Mouse (Mus musculus): ENCODE measurements around the gene Ccdc47. TPM values are rescaled to one million over a fixed set of nuclear protein-coding genes. Genes with fewer than 3 reads are reported as not detected.

The Ccdc47 gene
- polyA plus RNA-seq, 1 experiment from 2014 or later: 110 TPM

GRCm38 (mm10) chr11:106159216-106159920, 56.8 kb downstream of the Ccdc47 start:
- no peaks in the 10 kb centered on the region for H3K9me3 ChIP-seq (ENCODE audit: control insufficient read depth, low read length)
- WGBS: 1% methylated on average over 25 of the region's 25 CpGs
- ATAC-seq: peak; percentile 35
- H3K4me3 ChIP-seq (replicated peaks; ENCODE audit: low read length): peak overlapping the region; percentile 79
- H3K36me3 ChIP-seq (ENCODE audit: control insufficient read depth, insufficient read depth): peaks cover 25% of the 10 kb centered on the region
- H3K4me1 ChIP-seq (replicated peaks; ENCODE audit: control insufficient read depth, insufficient read depth, low read length): peaks cover 29% of the 10 kb centered on the region
- H3K27ac ChIP-seq (ENCODE audit: low read length): peak overlapping the region; percentile 95
- peak overlapping the region; percentile 83 for H3K4me2 ChIP-seq (ENCODE audit: low read length)
- no peaks in the 10 kb centered on the region for H3K27me3 ChIP-seq (replicated peaks; ENCODE audit: control insufficient read depth, insufficient read depth, low read length)
- peak overlapping the region; percentile 97 for H3K9ac ChIP-seq (replicated peaks; ENCODE audit: low read depth, low read length)

GRCm38 (mm10) chr11:106158930-106159215, 57.3 kb downstream of the Ccdc47 start:
- H3K4me2 ChIP-seq (ENCODE audit: low read length): peak overlapping the region; percentile 83
- peaks cover 29% of the 10 kb centered on the region for H3K36me3 ChIP-seq (ENCODE audit: control insufficient read depth, insufficient read depth)
- 40% methylated on average over 9 of the region's 9 CpGs for WGBS
- H3K9ac ChIP-seq (replicated peaks; ENCODE audit: low read depth, low read length): peak overlapping the region; percentile 97
- peak overlapping the region; percentile 95 for H3K27ac ChIP-seq (ENCODE audit: low read length)
- H3K4me3 ChIP-seq (replicated peaks; ENCODE audit: low read length): peak overlapping the region; percentile 79
- H3K4me1 ChIP-seq (replicated peaks; ENCODE audit: control insufficient read depth, insufficient read depth, low read length): peaks cover 29% of the 10 kb centered on the region
- ATAC-seq: no peak
- H3K9me3 ChIP-seq (ENCODE audit: control insufficient read depth, low read length): no peaks in the 10 kb centered on the region
- no peaks in the 10 kb centered on the region for H3K27me3 ChIP-seq (replicated peaks; ENCODE audit: control insufficient read depth, insufficient read depth, low read length)

GRCm38 (mm10) chr11:106158081-106158929, 57.8 kb downstream of the Ccdc47 start:
- H3K4me2 ChIP-seq (ENCODE audit: low read length): peak overlapping the region; percentile 83
- no peak for ATAC-seq
- 51% methylated on average over 14 of the region's 14 CpGs for WGBS

GRCm38 (mm10) chr11:106157154-106157553, 59.0 kb downstream of the Ccdc47 start:
- H3K27ac ChIP-seq (ENCODE audit: low read length): no peak overlapping the region
- no peak overlapping the region for H3K9ac ChIP-seq (replicated peaks; ENCODE audit: low read depth, low read length)
- H3K36me3 ChIP-seq (ENCODE audit: control insufficient read depth, insufficient read depth): peaks cover 27% of the 10 kb centered on the region
- H3K27me3 ChIP-seq (replicated peaks; ENCODE audit: control insufficient read depth, insufficient read depth, low read length): no peaks in the 10 kb centered on the region
- 94% methylated on average over 7 of the region's 7 CpGs for WGBS
- H3K4me1 ChIP-seq (replicated peaks; ENCODE audit: control insufficient read depth, insufficient read depth, low read length): peaks cover 29% of the 10 kb centered on the region
- no peak for ATAC-seq
- H3K4me2 ChIP-seq (ENCODE audit: low read length): no peak overlapping the region
- no peak overlapping the region for H3K4me3 ChIP-seq (replicated peaks; ENCODE audit: low read length)
- H3K9me3 ChIP-seq (ENCODE audit: control insufficient read depth, low read length): no peaks in the 10 kb centered on the region

More at GRCm38 (mm10) chr11:106158081-106158929, 57.8 kb downstream of the Ccdc47 start:
- Histone ChIP-seq H3K27ac (ENCODE audit: low read length) (peak overlapping the region; percentile 1; the same call in 1 of the 2 replicates), H3K9me3 (ENCODE audit: control insufficient read depth, low read length) (no peaks in the 10 kb centered on the region), H3K4me1 (replicated peaks; ENCODE audit: control insufficient read depth, insufficient read depth, low read length) (peaks cover 29% of the 10 kb centered on the region), H3K9ac (replicated peaks; ENCODE audit: low read depth, low read length) (peak overlapping the region; percentile 97; the same call in 1 of the 2 replicates), H3K4me3 (replicated peaks; ENCODE audit: low read length) (peak overlapping the region; percentile 79), H3K27me3 (replicated peaks; ENCODE audit: control insufficient read depth, insufficient read depth, low read length) (no peaks in the 10 kb centered on the region), H3K36me3 (ENCODE audit: control insufficient read depth, insufficient read depth) (peaks cover 25% of the 10 kb centered on the region)

- Histone ChIP-seq H3K36me3 (ENCODE audit: control insufficient read depth, insufficient read depth) (peaks cover 35% of the 10 kb centered on the region), H3K9me3 (ENCODE audit: control insufficient read depth, low read length) (no peaks in the 10 kb centered on the region), H3K4me3 (replicated peaks; ENCODE audit: low read length) (no peak overlapping the region), H3K9ac (replicated peaks; ENCODE audit: low read depth, low read length) (no peak overlapping the region), H3K4me1 (replicated peaks; ENCODE audit: control insufficient read depth, insufficient read depth, low read length) (peaks cover 27% of the 10 kb centered on the region), H3K4me2 (ENCODE audit: low read length) (no peak overlapping the region), H3K27me3 (replicated peaks; ENCODE audit: control insufficient read depth, insufficient read depth, low read length) (no peaks in the 10 kb centered on the region), H3K27ac (ENCODE audit: low read length) (no peak overlapping the region; the same call in 1 of the 2 replicates)
- ATAC-seq: no peak
- WGBS: 83% methylated on average over 1 of the region's 1 CpGs
Observed at GRCm38 (mm10) chr11:106156257-106156656, 59.9 kb downstream of the Ccdc47 start.

GRCm38 (mm10) chr11:106155761-106156160, 60.4 kb downstream of the Ccdc47 start:
- no peak for ATAC-seq
- Histone ChIP-seq H3K4me2 (ENCODE audit: low read length) (no peak overlapping the region), H3K9me3 (ENCODE audit: control insufficient read depth, low read length) (no peaks in the 10 kb centered on the region), H3K4me1 (replicated peaks; ENCODE audit: control insufficient read depth, insufficient read depth, low read length) (peaks cover 22% of the 10 kb centered on the region), H3K9ac (replicated peaks; ENCODE audit: low read depth, low read length) (no peak overlapping the region), H3K27me3 (replicated peaks; ENCODE audit: control insufficient read depth, insufficient read depth, low read length) (no peaks in the 10 kb centered on the region), H3K36me3 (ENCODE audit: control insufficient read depth, insufficient read depth) (peaks cover 39% of the 10 kb centered on the region), H3K27ac (ENCODE audit: low read length) (no peak overlapping the region), H3K4me3 (replicated peaks; ENCODE audit: low read length) (no peak overlapping the region)
- WGBS: 70% methylated on average over 3 of the region's 3 CpGs

GRCm38 (mm10) chr11:106154770-106155169, 61.4 kb downstream of the Ccdc47 start:
- WGBS: 81% methylated on average over 2 of the region's 2 CpGs
- no peak overlapping the region for H3K4me2 ChIP-seq (ENCODE audit: low read length)
- H3K9me3 ChIP-seq (ENCODE audit: control insufficient read depth, low read length): no peaks in the 10 kb centered on the region
- peaks cover 39% of the 10 kb centered on the region for H3K36me3 ChIP-seq (ENCODE audit: control insufficient read depth, insufficient read depth)
- no peak overlapping the region for H3K9ac ChIP-seq (replicated peaks; ENCODE audit: low read depth, low read length)
- no peak overlapping the region; the same call in 1 of the 2 replicates for H3K27ac ChIP-seq (ENCODE audit: low read length)
- ATAC-seq: no peak
- H3K27me3 ChIP-seq (replicated peaks; ENCODE audit: control insufficient read depth, insufficient read depth, low read length): no peaks in the 10 kb centered on the region
- H3K4me3 ChIP-seq (replicated peaks; ENCODE audit: low read length): no peak overlapping the region
- peaks cover 21% of the 10 kb centered on the region for H3K4me1 ChIP-seq (replicated peaks; ENCODE audit: control insufficient read depth, insufficient read depth, low read length)

- no peak overlapping the region for H3K9ac ChIP-seq (replicated peaks; ENCODE audit: low read depth, low read length)
- WGBS: 76% methylated on average over 5 of the region's 5 CpGs
- no peaks in the 10 kb centered on the region for H3K9me3 ChIP-seq (ENCODE audit: control insufficient read depth, low read length)
- H3K36me3 ChIP-seq (ENCODE audit: control insufficient read depth, insufficient read depth): peaks cover 39% of the 10 kb centered on the region
- H3K4me2 ChIP-seq (ENCODE audit: low read length): no peak overlapping the region
- H3K4me3 ChIP-seq (replicated peaks; ENCODE audit: low read length): no peak overlapping the region
- no peak for ATAC-seq
- no peaks in the 10 kb centered on the region for H3K27me3 ChIP-seq (replicated peaks; ENCODE audit: control insufficient read depth, insufficient read depth, low read length)
- peaks cover 17% of the 10 kb centered on the region for H3K4me1 ChIP-seq (replicated peaks; ENCODE audit: control insufficient read depth, insufficient read depth, low read length)
- H3K27ac ChIP-seq (ENCODE audit: low read length): no peak overlapping the region
Observed at GRCm38 (mm10) chr11:106154091-106154490, 62.1 kb downstream of the Ccdc47 start.

GRCm38 (mm10) chr11:106152132-106152531, 64.0 kb downstream of the Ccdc47 start:
- peaks cover 36% of the 10 kb centered on the region for H3K36me3 ChIP-seq (ENCODE audit: control insufficient read depth, insufficient read depth)
- WGBS: 77% methylated on average over 8 of the region's 8 CpGs
- H3K27me3 ChIP-seq (replicated peaks; ENCODE audit: control insufficient read depth, insufficient read depth, low read length): no peaks in the 10 kb centered on the region
- no peak overlapping the region for H3K4me2 ChIP-seq (ENCODE audit: low read length)
- no peak for ATAC-seq
- peaks cover 5% of the 10 kb centered on the region for H3K4me1 ChIP-seq (replicated peaks; ENCODE audit: control insufficient read depth, insufficient read depth, low read length)
- no peaks in the 10 kb centered on the region for H3K9me3 ChIP-seq (ENCODE audit: control insufficient read depth, low read length)
- H3K4me3 ChIP-seq (replicated peaks; ENCODE audit: low read length): no peak overlapping the region
- H3K27ac ChIP-seq (ENCODE audit: low read length): no peak overlapping the region
- no peak overlapping the region for H3K9ac ChIP-seq (replicated peaks; ENCODE audit: low read depth, low read length)

Data from forebrain, embryonic 16.5 days (tissue).